Mouse (Mus musculus) embryonic facial prominence, embryonic 11.5 days (tissue): Measurements from ENCODE around the gene Trmt61a. TPM values are rescaled to one million over a fixed set of nuclear protein-coding genes. Genes with fewer than 3 reads are reported as not detected.
A peak's percentile ranks its signal among the peaks of the same experiment; 100 is the strongest.

ENCODE experiments used
- ATAC-seq: fragments of 200-750 bp; cut with Nextera tagmentation; replicated peaks from 2 replicates; pipeline ENCODE4 v1.8.0; 2017; ENCODE audit warnings: low read depth; ENCODE audit not compliant: insufficient number of reproducible peaks, low FRiP score, low TSS enrichment
- DNase-seq: peaks from one replicate; pipeline ENCODE4 v3.0.0-alpha.2; 2015; ENCODE audit warnings: low spot score
- H3K27ac ChIP-seq: fragments of 300-500 bp; sonication (generic); replicated peaks from 2 replicates; pipeline ENCODE4 v1.5.1; 2014; ENCODE audit warnings: mild to moderate bottlenecking, low read depth, low read length, control low read depth
- H3K27me3 ChIP-seq: fragments of 300-500 bp; sonication (generic); 2 replicates; pipeline ENCODE4 v1.6.1; 2014; ENCODE audit warnings: mild to moderate bottlenecking, low read length, moderate library complexity, mixed read lengths; ENCODE audit not compliant: control insufficient read depth, insufficient read depth
- H3K36me3 ChIP-seq: fragments of 300-500 bp; sonication (generic); replicated peaks from 2 replicates; pipeline ENCODE4 v1.6.1; 2014; ENCODE audit warnings: low read depth, mild to moderate bottlenecking, low read length, moderate library complexity, mixed read lengths; ENCODE audit not compliant: control insufficient read depth, insufficient read depth
- H3K4me1 ChIP-seq: fragments of 300-500 bp; sonication (generic); 2 replicates; pipeline ENCODE4 v1.6.1; 2014; ENCODE audit warnings: low read length, mixed read lengths; ENCODE audit not compliant: control insufficient read depth, insufficient read depth
- H3K4me2 ChIP-seq: fragments of 300-500 bp; sonication (generic); 2 replicates; pipeline ENCODE4 v1.6.1; 2014; ENCODE audit warnings: low read depth, mild to moderate bottlenecking, control low read depth, low read length, moderate library complexity
- H3K4me3 ChIP-seq: fragments of 300-500 bp; sonication (generic); 2 replicates; pipeline ENCODE4 v1.5.1; 2014; ENCODE audit warnings: low read depth, low read length, control low read depth
- H3K9ac ChIP-seq: fragments of 300-500 bp; sonication (generic); replicated peaks from 2 replicates; pipeline ENCODE4 v1.6.1; 2014; ENCODE audit warnings: mild to moderate bottlenecking, control low read depth, low read length
- H3K9me3 ChIP-seq: fragments of 300-500 bp; sonication (generic); replicated peaks from 2 replicates; pipeline ENCODE4 v1.6.1; 2016; ENCODE audit warnings: mild to moderate bottlenecking, low read length, inconsistent platforms, mixed read lengths; ENCODE audit not compliant: control insufficient read depth
- WGBS: fragments of 180-500 bp; shearing (Covaris S2); extraction: QIAGEN DNeasy Blood & Tissue Kit; methylation state at CpG from one replicate; pipeline ENCODE4 v1.1.7; 2014; 5-methylcytosine and 5-hydroxymethylcytosine counted together
- polyA plus RNA-seq: library from polyadenylated mRNA; unstranded; fragments of >200 nt; fragmentation: Nextera tagmentation; extraction: Ambion mirVana; gene quantifications from 2 replicates; pipeline ENCODE4 v1.2.1, GENCODE M21; 2014

Gene Trmt61a
- polyA plus RNA-seq, 1 experiment from 2014 or later, result 3.8 TPM

DNA sequence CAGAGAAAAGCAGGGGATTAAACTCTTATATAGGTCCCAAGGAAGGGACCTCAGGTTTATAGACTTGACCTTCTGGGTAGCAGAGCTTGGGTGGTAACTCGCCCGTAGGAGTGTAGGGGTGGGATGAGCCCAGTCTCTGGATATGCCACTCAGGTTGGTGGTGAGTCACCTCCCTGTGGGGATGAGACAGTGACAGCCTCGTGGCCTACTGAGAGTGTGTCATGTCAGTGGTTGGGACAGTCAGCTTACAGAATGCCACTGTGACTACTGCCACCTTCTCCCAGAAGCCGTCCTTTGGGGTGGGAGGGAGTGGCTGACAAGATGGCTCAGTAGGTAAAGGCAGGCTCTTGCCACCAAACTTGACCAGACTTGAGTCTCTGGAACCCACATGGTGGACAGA lies 8.5 kb downstream of the Trmt61a start:
- no peak for ATAC-seq
- Histone ChIP-seq H3K9ac (no peak overlapping the region), H3K27me3 (no peaks in the 10 kb centered on the region), H3K4me1 (no peaks in the 10 kb centered on the region), H3K9me3 (no peaks in the 10 kb centered on the region), H3K4me3 (no peak overlapping the region), H3K27ac (no peak overlapping the region), H3K4me2 (no peak overlapping the region), H3K36me3 (no peaks in the 10 kb centered on the region; the same call in 1 of the 2 replicates)
- DNase-seq, result no peak
- WGBS, result 91% methylated on average over 4 of the region's 4 CpGs

- DNase-seq (no peak), ATAC-seq (no peak)
- Histone ChIP-seq H3K36me3 (no peaks in the 10 kb centered on the region; the same call in 1 of the 2 replicates), H3K9me3 (no peaks in the 10 kb centered on the region), H3K27ac (no peak overlapping the region), H3K9ac (no peak overlapping the region), H3K4me2 (no peak overlapping the region), H3K4me1 (no peaks in the 10 kb centered on the region), H3K27me3 (no peaks in the 10 kb centered on the region), H3K4me3 (no peak overlapping the region)
- 40% methylated on average over 14 of the region's 14 CpGs for WGBS
Observed at GRCm38 (mm10) chr12:111687350-111688068, 9.6 kb downstream of the Trmt61a start.

DNA sequence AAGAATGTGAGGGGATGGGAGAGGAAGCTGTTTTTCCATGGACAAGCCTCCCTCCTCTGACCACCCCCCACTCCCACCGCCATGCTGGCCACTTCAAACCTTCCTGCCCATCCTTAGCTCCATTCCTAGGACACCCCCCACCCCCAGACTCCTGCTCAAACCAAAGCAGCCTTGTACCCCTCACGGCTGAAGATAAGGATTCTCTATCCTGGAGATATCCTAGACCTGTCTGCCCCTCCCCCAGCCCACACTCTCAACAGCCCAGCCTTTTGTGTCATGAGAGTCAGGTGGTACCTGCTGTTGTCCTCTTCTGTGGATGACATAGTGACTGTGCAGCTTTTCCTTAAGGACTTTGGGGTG lies 10.1 kb downstream of the Trmt61a start:
- H3K4me2 ChIP-seq, result no peak overlapping the region
- no peak overlapping the region for H3K9ac ChIP-seq
- no peak overlapping the region for H3K27ac ChIP-seq
- H3K4me3 ChIP-seq, result no peak overlapping the region
- H3K4me1 ChIP-seq, result no peaks in the 10 kb centered on the region
- H3K9me3 ChIP-seq, result no peaks in the 10 kb centered on the region
- H3K36me3 ChIP-seq, result no peaks in the 10 kb centered on the region
- 39% methylated on average over 2 of the region's 2 CpGs for WGBS
- H3K27me3 ChIP-seq, result no peaks in the 10 kb centered on the region
- ATAC-seq (no peak), DNase-seq (no peak)

- no peaks in the 10 kb centered on the region for H3K9me3 ChIP-seq
- 92% methylated on average over 11 of the region's 11 CpGs for WGBS
- no peak overlapping the region for H3K9ac ChIP-seq
- no peak overlapping the region for H3K4me2 ChIP-seq
- no peak for ATAC-seq
- DNase-seq, result no peak
- no peaks in the 10 kb centered on the region for H3K36me3 ChIP-seq
- H3K27ac ChIP-seq, result no peak overlapping the region
- H3K4me1 ChIP-seq, result peaks cover 11% of the 10 kb centered on the region
- H3K4me3 ChIP-seq, result no peak overlapping the region
- H3K27me3 ChIP-seq, result no peaks in the 10 kb centered on the region
Observed at GRCm38 (mm10) chr12:111689426-111689825, 11.5 kb downstream of the Trmt61a start.

- no peak for DNase-seq
- peak overlapping the region; percentile 35; the same call in 1 of the 2 replicates for H3K27ac ChIP-seq
- H3K4me1 ChIP-seq, result peaks cover 18% of the 10 kb centered on the region
- no peak for ATAC-seq
- 18% methylated on average over 5 of the region's 5 CpGs for WGBS
- H3K36me3 ChIP-seq, result no peaks in the 10 kb centered on the region
- H3K4me3 ChIP-seq, result no peak overlapping the region
- no peak overlapping the region for H3K4me2 ChIP-seq
- H3K27me3 ChIP-seq, result no peaks in the 10 kb centered on the region
- H3K9ac ChIP-seq, result peak overlapping the region; percentile 4
- H3K9me3 ChIP-seq, result no peaks in the 10 kb centered on the region
Observed at GRCm38 (mm10) chr12:111691346-111691872, 13.5 kb downstream of the Trmt61a start.

DNA sequence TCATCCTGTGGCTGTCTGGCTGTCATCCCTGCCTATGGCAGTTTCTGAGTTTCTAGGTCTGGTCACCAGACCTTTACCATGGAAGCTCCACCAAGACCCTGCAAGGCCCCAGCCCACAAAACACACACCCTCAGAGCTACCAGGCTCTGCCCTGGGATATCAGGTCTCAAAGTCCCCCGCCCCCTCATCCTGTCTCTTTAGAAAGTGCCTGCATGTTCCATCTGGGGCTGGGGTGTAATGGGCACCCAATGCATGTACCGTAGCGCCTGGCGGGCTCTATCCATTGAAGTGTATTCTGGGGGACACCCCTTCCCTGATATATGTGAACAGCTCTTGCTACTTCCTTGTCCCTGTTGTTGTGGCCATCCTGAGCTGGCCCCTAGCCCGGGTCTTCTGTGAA lies 15.0 kb downstream of the Trmt61a start:
- Histone ChIP-seq H3K4me2 (no peak overlapping the region), H3K4me1 (peaks cover 18% of the 10 kb centered on the region), H3K9ac (no peak overlapping the region), H3K36me3 (no peaks in the 10 kb centered on the region), H3K4me3 (no peak overlapping the region), H3K27ac (peak overlapping the region; percentile 61; the same call in 1 of the 2 replicates), H3K27me3 (no peaks in the 10 kb centered on the region), H3K9me3 (no peaks in the 10 kb centered on the region)
- ATAC-seq (no peak), DNase-seq (no peak)
- 74% methylated on average over 5 of the region's 5 CpGs for WGBS

GRCm38 (mm10) chr12:111693341-111694270 lies 15.7 kb downstream of the Trmt61a start:
- no peaks in the 10 kb centered on the region for H3K27me3 ChIP-seq
- H3K4me1 ChIP-seq, result peaks cover 18% of the 10 kb centered on the region
- peak; percentile 87 for ATAC-seq
- H3K9me3 ChIP-seq, result no peaks in the 10 kb centered on the region
- H3K4me3 ChIP-seq, result no peak overlapping the region
- H3K4me2 ChIP-seq, result peak overlapping the region; percentile 22
- WGBS, result 26% methylated on average over 18 of the region's 18 CpGs
- H3K27ac ChIP-seq, result peak overlapping the region; percentile 75
- no peaks in the 10 kb centered on the region for H3K36me3 ChIP-seq
- DNase-seq, result peak; percentile 65
- H3K9ac ChIP-seq, result peak overlapping the region; percentile 35
